Mouse (Mus musculus): Measurements from ENCODE around the gene Adap2.
"Not testable (repeated sequence)": the region's sequence is repeated elsewhere in the genome, so short reads cannot be mapped to it uniquely, and the experiment has no call there.

The Adap2 gene

GRCm38 (mm10) chr11:80159018-80159417 is 5.1 kb downstream of the Adap2 start:
- DNase-seq (ENCODE audit: low spot score), result no peak

- no peak for DNase-seq (ENCODE audit: low spot score)
Observed at GRCm38 (mm10) chr11:80161041-80161440, 7.1 kb downstream of the Adap2 start.

- no peak for DNase-seq (ENCODE audit: low spot score)
Observed at GRCm38 (mm10) chr11:80163362-80164116, 9.6 kb downstream of the Adap2 start.

- no peak for DNase-seq (ENCODE audit: low spot score)
Observed at GRCm38 (mm10) chr11:80164224-80164623, 10.3 kb downstream of the Adap2 start.

GRCm38 (mm10) chr11:80168121-80168520 is 14.2 kb downstream of the Adap2 start:
- DNase-seq (ENCODE audit: low spot score), result no peak

- no peak for DNase-seq (ENCODE audit: low spot score)
Observed at GRCm38 (mm10) chr11:80168611-80169249, 14.8 kb downstream of the Adap2 start.

- DNase-seq (ENCODE audit: low spot score), result no peak
Observed at GRCm38 (mm10) chr11:80169629-80170028, 15.7 kb downstream of the Adap2 start.

- DNase-seq (ENCODE audit: low spot score), result no peak
Observed at GRCm38 (mm10) chr11:80170351-80170750, 16.4 kb downstream of the Adap2 start.

GRCm38 (mm10) chr11:80171884-80172283 is 18.0 kb downstream of the Adap2 start:
- no peak for DNase-seq (ENCODE audit: low spot score)

GRCm38 (mm10) chr11:80173963-80174670 is 20.2 kb downstream of the Adap2 start:
- no peak for DNase-seq (ENCODE audit: low spot score)

GRCm38 (mm10) chr11:80176911-80177895 is 23.3 kb downstream of the Adap2 start:
- DNase-seq (ENCODE audit: low spot score), result no peak

GRCm38 (mm10) chr11:80178316-80178715 is 24.4 kb downstream of the Adap2 start:
- no peak for DNase-seq (ENCODE audit: low spot score)

GRCm38 (mm10) chr11:80181021-80181749 is 27.3 kb downstream of the Adap2 start:
- DNase-seq (ENCODE audit: low spot score), result no peak

GRCm38 (mm10) chr11:80183054-80183704 is 29.3 kb downstream of the Adap2 start:
- DNase-seq (ENCODE audit: low spot score), result not testable (repeated sequence)

GRCm38 (mm10) chr11:80183705-80184255 is 29.9 kb downstream of the Adap2 start, which contains the start of gene Rnf135:
TSS of gene Rnf135 (plus strand) at chr11:80183851.
- DNase-seq (ENCODE audit: low spot score), result peak; percentile 92

- no peak for DNase-seq (ENCODE audit: low spot score)
Observed at GRCm38 (mm10) chr11:80184531-80185071, 30.7 kb downstream of the Adap2 start.

GRCm38 (mm10) chr11:80185441-80185976 is 31.6 kb downstream of the Adap2 start:
- not testable (repeated sequence) for DNase-seq (ENCODE audit: low spot score)

GRCm38 (mm10) chr11:80190280-80190679 is 36.4 kb downstream of the Adap2 start:
- DNase-seq (ENCODE audit: low spot score), result no peak

- no peak for DNase-seq (ENCODE audit: low spot score)
Observed at GRCm38 (mm10) chr11:80193827-80194226, 39.9 kb downstream of the Adap2 start.
